Mouse (Mus musculus): ENCODE measurements around the gene Gm13023. TPM values are rescaled to one million over a fixed set of nuclear protein-coding genes. Genes with fewer than 3 reads are reported as not detected.

Gene Gm13023
- not detected for total RNA-seq (2023)

GRCm38 (mm10) chr4:143789052-143789451, at the start of gene Gm13023:
Gm13023 (plus strand) TSS chr4:143789352.

DNA sequence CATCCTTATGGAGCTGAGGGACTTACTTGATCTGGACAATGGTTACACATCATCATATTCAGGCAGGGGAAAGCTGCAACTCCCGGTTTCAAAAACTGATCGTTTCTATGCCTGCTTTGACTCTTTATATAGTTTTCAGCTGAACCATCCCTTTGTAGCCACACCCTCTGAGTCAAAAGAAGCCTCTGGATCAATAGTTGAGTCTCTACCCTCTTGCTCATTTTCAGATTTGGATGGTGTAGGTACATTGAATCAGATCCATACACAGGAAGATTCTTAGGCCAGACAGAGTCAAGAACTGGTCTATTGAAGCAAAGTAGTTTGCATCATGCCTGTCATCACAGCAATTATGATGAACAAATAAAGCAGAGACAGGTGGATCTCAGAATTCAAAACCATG, 26.8 kb downstream of the Gm13023 start, which contains the start of gene Gm13084:
TSS of gene Gm13084 (minus strand) at position 101 of the 400 bp plus-strand sequence.

Other genes with a start within 250 kb of the Gm13023 start
- not detected for gene BC080695, start 237.7 kb upstream of the Gm13023 start, total RNA-seq (2023)
- gene Gm13057, start 237.6 kb upstream of the Gm13023 start, total RNA-seq (2023) = not detected
- gene Gm13083, start 174.3 kb upstream of the Gm13023 start, total RNA-seq (2023) = not detected
- not detected for gene Gm13088, start 132.1 kb upstream of the Gm13023 start, total RNA-seq (2023)
- gene Gm13089, start 86.6 kb upstream of the Gm13023 start, total RNA-seq (2023) = not detected
- not detected for gene Gm13078, start 69.9 kb upstream of the Gm13023 start, total RNA-seq (2023)
- gene Gm13084, start 26.7 kb downstream of the Gm13023 start, total RNA-seq (2023) = not detected
- gene Gm13103, start 57.1 kb downstream of the Gm13023 start, total RNA-seq (2023) = not detected
- gene Pramef6, start 111.0 kb downstream of the Gm13023 start, total RNA-seq (2023) = not detected
- gene Pramef25, start 161.7 kb downstream of the Gm13023 start, total RNA-seq (2023) = not detected
- gene Gm13101, start 177.6 kb downstream of the Gm13023 start, total RNA-seq (2023) = not detected
- not detected for gene Pramef17, start 205.0 kb downstream of the Gm13023 start, total RNA-seq (2023)